12 mouse cellular contexts compared by ENCODE assay signal in the genomic region with DNA sequence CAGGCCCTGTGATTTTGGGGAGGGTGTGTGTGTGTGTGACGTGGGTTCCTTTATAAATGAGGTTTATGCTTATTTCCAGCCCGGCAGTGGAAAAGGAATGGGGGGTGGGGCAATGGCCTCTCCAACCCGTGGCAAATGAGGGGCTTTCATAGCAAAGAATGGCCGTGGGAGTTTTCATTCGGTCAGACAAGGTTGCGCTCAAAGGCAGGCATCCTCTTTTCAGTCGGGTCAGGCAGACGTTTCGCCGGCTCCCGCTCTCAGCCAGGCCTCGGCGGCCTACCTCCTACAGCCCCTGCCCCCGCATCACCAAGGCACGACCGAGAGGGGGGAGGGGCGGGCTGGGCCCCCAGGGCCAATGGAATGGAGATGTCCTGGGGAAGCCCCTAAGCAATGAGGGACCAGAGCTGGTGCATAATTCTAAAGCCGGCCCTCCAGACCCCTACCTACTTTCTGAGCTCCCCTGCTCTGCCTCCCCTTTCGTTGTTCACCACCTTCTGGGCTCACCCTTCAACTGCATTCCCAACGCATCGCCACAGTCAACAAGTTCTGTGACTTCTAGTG. TPM values are rescaled to one million over a fixed set of nuclear protein-coding genes. Genes with fewer than 3 reads are reported as not detected.
DNase-seq lines count a peak whose midpoint lies in the region; ATAC-seq and TF ChIP-seq lines count a peak whose summit lies in the region.
"Had no signal": no experiment of that assay in that cellular context is flagged by ENCODE, and none has a peak within 500 bp of the region (broad histone marks: within the 10 kb centered on the region; RNA-seq: fewer than 3 reads in every experiment).

No protein-coding gene starts in this region.

- intact Hi-C loops in left cerebral cortex, adult 2 months (cut with DNase I), result loop anchor here (5.0 kb wide), 3 partner anchors 128 to 303 kb away; no protein-coding TSS in a partner anchor

- H3K36me3 ChIP-seq in E14TG2a.4 (ENCODE audit: insufficient read depth, low read length), result no peaks in the 10 kb centered on the region
- no peaks in the 10 kb centered on the region for H3K36me3 ChIP-seq in midbrain, embryonic 12.5 days
- H3K36me3 ChIP-seq: liver, embryonic 13.5 days had no signal

- 0% methylated on average over 20 of the region's 21 CpGs for WGBS in midbrain, embryonic 12.5 days

- peaks cover 77% of the 10 kb centered on the region for H3K4me1 ChIP-seq in E14TG2a.4 (replicated peaks; ENCODE audit: low read depth, low read length)
- H3K4me1 ChIP-seq in midbrain, embryonic 12.5 days, result peaks cover 33% of the 10 kb centered on the region
- H3K4me1 ChIP-seq: liver, embryonic 13.5 days had no signal

- peak overlapping the region; percentile 27 for H3K4me2 ChIP-seq in midbrain, embryonic 12.5 days (replicated peaks)
- H3K4me2 ChIP-seq: liver, embryonic 13.5 days had no signal

- peaks cover 86% of the 10 kb centered on the region for H3K27me3 ChIP-seq in E14TG2a.4 (ENCODE audit: insufficient read depth, low read length)
- peaks cover 93% of the 10 kb centered on the region for H3K27me3 ChIP-seq in midbrain, embryonic 12.5 days

- peak; percentile 18 for DNase-seq in cerebellum, adult 9-11 months
- peak; percentile 35 for DNase-seq in forelimb bud, embryonic 11.5 days (ENCODE audit: low read depth, low spot score)
- no peak for DNase-seq in testis, postnatal 14 days (ENCODE audit: low spot score)
- DNase-seq in layer of hippocampus, postnatal 14 days (ENCODE audit: low spot score in 2 of 2), result no peak
- no peak for DNase-seq in left cerebral cortex, adult 2 months (ENCODE audit: extremely low spot score in 1 of 2, low spot score in 2 of 2)
- DNase-seq: kidney, postnatal 10 days; liver, embryonic 13.5 days had no signal

- H3K27ac ChIP-seq in midbrain, embryonic 12.5 days (replicated peaks), result no peak overlapping the region
- H3K27ac ChIP-seq in left cerebral cortex, adult 2 months, result no peak overlapping the region
- H3K27ac ChIP-seq: liver, embryonic 13.5 days had no signal

- no peak for ATAC-seq in cerebellum, adult (ENCODE audit: insufficient number of reproducible peaks, low FRiP score, low TSS enrichment)
- peak; percentile 72 for ATAC-seq in midbrain, embryonic 12.5 days (ENCODE audit: low FRiP score, low read depth)
- ATAC-seq: Patski had no signal

- no peaks in the 10 kb centered on the region for H3K9me3 ChIP-seq in E14TG2a.4 (ENCODE audit: low read length)
- H3K9me3 ChIP-seq in midbrain, embryonic 12.5 days, result no peaks in the 10 kb centered on the region
- H3K9me3 ChIP-seq: liver, embryonic 13.5 days had no signal

- TF ChIP-seq CTCF in E14TG2a.4 (conservative IDR thresholded peaks at IDR 0.05; ENCODE audit: low read length), result no peak
- TF ChIP-seq CTCF in left cerebral cortex, adult 2 months (IDR thresholded peaks at IDR 0.05), result no peak

- no peak overlapping the region for H3K9ac ChIP-seq in midbrain, embryonic 12.5 days (replicated peaks)
- H3K9ac ChIP-seq: liver, embryonic 13.5 days had no signal

- H3K4me3 ChIP-seq in E14TG2a.4 (replicated peaks; ENCODE audit: low read length), result peak overlapping the region; percentile 35; the same call in 1 of the 2 replicates
- H3K4me3 ChIP-seq in midbrain, embryonic 12.5 days, result peak overlapping the region; percentile 1; the same call in 1 of the 2 replicates
- no peak overlapping the region for H3K4me3 ChIP-seq in left cerebral cortex, adult 2 months
- H3K4me3 ChIP-seq: liver, embryonic 13.5 days had no signal

RNA-seq across cellular contexts. Expression of a gene that starts 8.4 kb away (rescaled TPM):
- polyA plus RNA-seq in midbrain, embryonic 12.5 days (2016; fragmentation: Nextera tagmentation; extraction: Ambion mirVana), result 23.7 and 36.4 TPM in 2 replicates
- total RNA-seq in layer of hippocampus, postnatal 14 days (2021), result 1 to 10 TPM in 1 of 2 experiments, under 1 TPM in 1; 0.94 to 1.0 TPM
- total RNA-seq in left cerebral cortex, adult 2 months (2021), result under 1 TPM; 0.23 to 0.50 TPM
- polyA plus RNA-seq: Patski; small intestine, adult 2 months had no signal

Comparison
In these comparisons a context has a peak if more than half of its experiments do, and no peak if none do; other contexts are left out.
1. DNase-seq: peak in cerebellum, adult 9-11 months (single experiment) and forelimb bud, embryonic 11.5 days (single experiment); none in testis, postnatal 14 days (single experiment), layer of hippocampus, postnatal 14 days (0 of 2) and left cerebral cortex, adult 2 months (0 of 2).